Mouse (Mus musculus): ENCODE results near the gene Ptprn2. TPM values are rescaled to one million over a fixed set of nuclear protein-coding genes. Genes with fewer than 3 reads are reported as not detected.

Gene Ptprn2
- polyA plus RNA-seq, 1 experiment from 2014 or later, result 10.4 TPM

DNA sequence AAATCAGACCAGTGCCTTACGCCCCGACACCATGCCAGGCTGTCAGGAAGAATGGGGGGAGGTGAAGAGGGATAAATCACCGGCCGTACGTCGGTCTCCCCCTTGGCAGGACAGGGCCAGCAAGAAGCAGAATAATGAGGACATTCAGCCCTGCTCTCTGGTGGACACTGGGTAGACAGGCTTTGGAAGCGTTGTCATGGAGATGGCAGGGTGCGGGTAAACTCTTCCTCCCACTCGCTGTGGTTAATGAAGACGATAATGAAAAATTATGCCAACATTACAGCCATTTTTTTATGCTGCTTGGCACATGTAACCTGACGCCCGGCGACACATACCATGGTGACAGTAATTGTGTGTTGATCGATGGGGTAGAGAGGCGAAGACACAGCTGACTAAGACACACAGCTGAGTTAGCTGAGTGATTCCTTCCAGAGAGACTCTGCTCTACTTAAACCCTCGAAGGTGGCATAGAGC is 621.7 kb downstream of the Ptprn2 start:
- no peak overlapping the region for H3K4me3 ChIP-seq
- H3K4me2 ChIP-seq (replicated peaks), result peak overlapping the region; percentile 36
- no peaks in the 10 kb centered on the region for H3K9me3 ChIP-seq
- H3K4me1 ChIP-seq, result peaks cover 19% of the 10 kb centered on the region
- H3K27ac ChIP-seq (replicated peaks), result peak overlapping the region; percentile 50
- H3K27me3 ChIP-seq, result peaks cover 12% of the 10 kb centered on the region; the same call in 1 of the 2 replicates
- peak; percentile 92 for ATAC-seq (replicated peaks)
- under 1% methylated on average over 16 of the region's 16 CpGs for WGBS
- no peak overlapping the region for H3K9ac ChIP-seq (replicated peaks)
- H3K36me3 ChIP-seq, result no peaks in the 10 kb centered on the region

GRCm38 (mm10) chr12:117115254-117115865 is 629.8 kb downstream of the Ptprn2 start:
- Histone ChIP-seq H3K36me3 (no peaks in the 10 kb centered on the region), H3K9ac (replicated peaks) (no peak overlapping the region), H3K4me2 (replicated peaks) (no peak overlapping the region), H3K9me3 (no peaks in the 10 kb centered on the region), H3K27me3 (peaks cover 8% of the 10 kb centered on the region; the same call in 1 of the 2 replicates), H3K4me1 (no peaks in the 10 kb centered on the region), H3K27ac (replicated peaks) (no peak overlapping the region; the same call in 1 of the 2 replicates), H3K4me3 (no peak overlapping the region)
- ATAC-seq (replicated peaks), result 0 out of 2 replicates have a peak, but pooled peaks have one; percentile 47
- WGBS, result 46% methylated on average over 10 of the region's 10 CpGs

DNA sequence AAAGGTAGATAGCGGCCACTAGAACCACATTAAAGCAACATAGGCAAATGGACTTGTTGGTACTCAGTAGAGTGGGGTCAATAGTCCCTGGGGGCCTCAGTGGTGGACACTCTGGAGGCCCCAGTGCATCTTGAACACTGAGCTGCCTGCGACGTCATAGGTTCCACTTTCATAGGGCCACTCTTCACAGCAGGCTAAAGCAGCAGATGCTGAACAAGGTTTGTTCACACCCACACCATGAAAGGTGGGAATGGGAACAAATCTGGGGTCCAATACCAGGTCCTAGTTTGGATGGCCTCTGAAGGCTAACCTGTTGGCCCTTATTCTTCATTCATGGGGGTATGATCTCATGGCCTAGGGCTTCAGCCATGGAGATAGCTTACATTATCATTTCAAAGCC is 641.6 kb downstream of the Ptprn2 start:
- no peak for ATAC-seq (replicated peaks)
- Histone ChIP-seq H3K9ac (replicated peaks) (no peak overlapping the region), H3K27ac (replicated peaks) (no peak overlapping the region), H3K9me3 (no peaks in the 10 kb centered on the region), H3K27me3 (no peaks in the 10 kb centered on the region), H3K4me1 (no peaks in the 10 kb centered on the region), H3K4me3 (no peak overlapping the region), H3K36me3 (no peaks in the 10 kb centered on the region), H3K4me2 (replicated peaks) (no peak overlapping the region)
- 91% methylated on average over 3 of the region's 3 CpGs for WGBS

- no peak overlapping the region for H3K4me3 ChIP-seq
- no peaks in the 10 kb centered on the region for H3K4me1 ChIP-seq
- no peak for ATAC-seq (replicated peaks)
- no peaks in the 10 kb centered on the region for H3K27me3 ChIP-seq
- H3K9me3 ChIP-seq, result no peaks in the 10 kb centered on the region
- H3K36me3 ChIP-seq, result no peaks in the 10 kb centered on the region
- no peak overlapping the region for H3K4me2 ChIP-seq (replicated peaks)
- H3K9ac ChIP-seq (replicated peaks), result no peak overlapping the region
- H3K27ac ChIP-seq (replicated peaks), result no peak overlapping the region
- 87% methylated on average over 6 of the region's 6 CpGs for WGBS
Measured at GRCm38 (mm10) chr12:117127485-117127884, 642.0 kb downstream of the Ptprn2 start.

GRCm38 (mm10) chr12:117132095-117132494 is 646.6 kb downstream of the Ptprn2 start:
- 8% methylated on average over 2 of the region's 2 CpGs for WGBS
- Histone ChIP-seq H3K4me1 (0 out of 2 replicates have a peak, but pooled peaks cover 7% of the 10 kb centered on the region), H3K9ac (replicated peaks) (no peak overlapping the region), H3K4me2 (replicated peaks) (no peak overlapping the region), H3K9me3 (no peaks in the 10 kb centered on the region), H3K27me3 (no peaks in the 10 kb centered on the region), H3K27ac (replicated peaks) (no peak overlapping the region), H3K36me3 (no peaks in the 10 kb centered on the region), H3K4me3 (no peak overlapping the region)
- peak; percentile 31; the same call in 1 of the 2 replicates for ATAC-seq (replicated peaks)

DNA sequence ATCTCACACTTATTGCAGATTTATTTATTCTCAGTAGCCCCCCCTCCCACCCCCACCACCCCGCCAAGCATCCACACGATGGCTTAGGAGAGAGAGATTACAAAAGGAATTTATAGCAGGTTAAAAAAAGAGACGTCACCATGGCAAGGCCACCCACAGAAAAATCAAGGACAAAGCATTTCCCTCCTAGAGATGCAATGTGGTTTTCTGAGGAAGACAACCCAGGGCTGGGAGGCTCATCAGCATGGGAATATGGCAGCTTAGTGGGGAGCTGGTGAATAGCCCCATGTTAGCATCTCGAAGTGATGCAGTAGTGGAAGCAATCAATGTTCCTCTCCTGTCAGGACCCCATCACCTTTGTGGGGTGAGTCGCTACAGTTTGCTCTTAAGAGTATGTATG is 649.7 kb downstream of the Ptprn2 start:
- Histone ChIP-seq H3K27me3 (peaks cover 3% of the 10 kb centered on the region; the same call in 1 of the 2 replicates), H3K36me3 (no peaks in the 10 kb centered on the region)
- 63% methylated on average over 5 of the region's 5 CpGs for WGBS

DNA sequence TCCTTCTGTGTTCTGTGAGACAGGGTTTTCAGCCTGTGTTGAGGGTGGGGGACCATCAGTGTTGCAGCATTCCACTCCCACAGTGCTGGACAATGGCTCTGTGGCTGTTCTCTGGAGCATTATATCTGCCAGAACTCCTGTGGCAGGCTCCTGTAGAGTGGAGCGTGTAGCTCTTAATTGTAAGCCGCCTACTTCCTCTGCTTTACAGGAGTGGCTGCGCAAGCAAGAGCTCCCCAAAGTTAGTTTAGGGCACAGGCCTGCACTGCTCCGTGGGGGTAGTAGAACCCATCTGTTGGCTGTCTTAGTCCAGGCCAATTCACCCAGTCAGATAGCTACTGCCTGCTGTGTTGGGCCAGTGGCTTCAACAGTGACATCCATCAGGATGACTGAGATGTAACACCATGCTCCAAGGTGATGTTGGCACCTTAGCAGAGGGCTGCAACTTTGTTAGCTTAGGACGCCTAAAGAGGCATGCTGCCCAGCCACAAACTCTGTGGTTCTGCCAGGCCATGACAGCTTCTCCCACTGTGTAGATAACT is 651.0 kb downstream of the Ptprn2 start:
- no peaks in the 10 kb centered on the region for H3K36me3 ChIP-seq
- H3K4me2 ChIP-seq (replicated peaks), result no peak overlapping the region
- ATAC-seq (replicated peaks), result no peak
- no peak overlapping the region for H3K9ac ChIP-seq (replicated peaks)
- no peak overlapping the region for H3K4me3 ChIP-seq
- 64% methylated on average over 5 of the region's 5 CpGs for WGBS
- H3K9me3 ChIP-seq, result no peaks in the 10 kb centered on the region
- H3K27ac ChIP-seq (replicated peaks), result no peak overlapping the region
- 0 out of 2 replicates have a peak, but pooled peaks cover 7% of the 10 kb centered on the region for H3K4me1 ChIP-seq
- H3K27me3 ChIP-seq, result peaks cover 3% of the 10 kb centered on the region; the same call in 1 of the 2 replicates

More for the DNA sequence above, 649.7 kb downstream of the Ptprn2 start:
- H3K27ac ChIP-seq (replicated peaks), result no peak overlapping the region
- no peak overlapping the region for H3K4me2 ChIP-seq (replicated peaks)
- no peak overlapping the region for H3K4me3 ChIP-seq
- H3K9ac ChIP-seq (replicated peaks), result no peak overlapping the region
- 0 out of 2 replicates have a peak, but pooled peaks cover 7% of the 10 kb centered on the region for H3K4me1 ChIP-seq
- ATAC-seq (replicated peaks), result no peak
- H3K9me3 ChIP-seq, result no peaks in the 10 kb centered on the region

GRCm38 (mm10) chr12:117140901-117141300 is 655.4 kb downstream of the Ptprn2 start:
- Histone ChIP-seq H3K9ac (replicated peaks) (no peak overlapping the region), H3K27ac (replicated peaks) (no peak overlapping the region), H3K27me3 (peaks cover 3% of the 10 kb centered on the region; the same call in 1 of the 2 replicates), H3K4me1 (0 out of 2 replicates have a peak, but pooled peaks cover 5% of the 10 kb centered on the region), H3K36me3 (no peaks in the 10 kb centered on the region), H3K4me3 (no peak overlapping the region), H3K4me2 (replicated peaks) (no peak overlapping the region), H3K9me3 (no peaks in the 10 kb centered on the region)
- WGBS, result 66% methylated on average over 4 of the region's 4 CpGs
- no peak for ATAC-seq (replicated peaks)

DNA sequence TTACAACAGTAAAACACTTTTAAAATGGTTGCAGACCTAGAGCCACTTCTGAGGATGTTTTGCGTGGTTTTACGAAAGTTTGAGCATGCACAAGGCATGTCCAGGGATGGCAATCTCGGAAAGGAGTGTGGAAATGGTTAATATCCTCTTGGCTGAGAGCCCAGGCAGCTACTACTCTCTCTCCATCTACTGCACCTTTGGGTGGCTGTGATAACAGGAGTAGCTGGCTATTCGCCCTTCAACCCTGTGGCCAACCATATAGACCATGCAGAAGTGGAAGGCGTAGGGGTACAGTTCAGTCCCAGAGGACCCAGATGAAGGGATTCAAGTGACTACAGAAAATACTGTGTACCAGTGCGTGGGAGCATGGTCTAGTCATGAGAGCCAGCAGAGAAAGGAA is 655.9 kb downstream of the Ptprn2 start:
- H3K9ac ChIP-seq (replicated peaks), result no peak overlapping the region
- no peaks in the 10 kb centered on the region for H3K9me3 ChIP-seq
- H3K4me1 ChIP-seq, result 0 out of 2 replicates have a peak, but pooled peaks cover 5% of the 10 kb centered on the region
- H3K27me3 ChIP-seq, result peaks cover 3% of the 10 kb centered on the region; the same call in 1 of the 2 replicates
- no peak overlapping the region for H3K4me3 ChIP-seq
- 89% methylated on average over 6 of the region's 6 CpGs for WGBS
- no peaks in the 10 kb centered on the region for H3K36me3 ChIP-seq
- H3K27ac ChIP-seq (replicated peaks), result no peak overlapping the region
- no peak overlapping the region for H3K4me2 ChIP-seq (replicated peaks)
- ATAC-seq (replicated peaks), result no peak

GRCm38 (mm10) chr12:117149176-117149575 is 663.7 kb downstream of the Ptprn2 start:
- Histone ChIP-seq H3K4me3 (no peak overlapping the region), H3K4me1 (peaks cover 43% of the 10 kb centered on the region), H3K9ac (replicated peaks) (no peak overlapping the region), H3K27me3 (peaks cover 57% of the 10 kb centered on the region), H3K36me3 (no peaks in the 10 kb centered on the region), H3K27ac (replicated peaks) (no peak overlapping the region), H3K9me3 (no peaks in the 10 kb centered on the region), H3K4me2 (replicated peaks) (peak overlapping the region; percentile 30; the same call in 1 of the 2 replicates)
- 11% methylated on average over 7 of the region's 7 CpGs for WGBS
- no peak for ATAC-seq (replicated peaks)

DNA sequence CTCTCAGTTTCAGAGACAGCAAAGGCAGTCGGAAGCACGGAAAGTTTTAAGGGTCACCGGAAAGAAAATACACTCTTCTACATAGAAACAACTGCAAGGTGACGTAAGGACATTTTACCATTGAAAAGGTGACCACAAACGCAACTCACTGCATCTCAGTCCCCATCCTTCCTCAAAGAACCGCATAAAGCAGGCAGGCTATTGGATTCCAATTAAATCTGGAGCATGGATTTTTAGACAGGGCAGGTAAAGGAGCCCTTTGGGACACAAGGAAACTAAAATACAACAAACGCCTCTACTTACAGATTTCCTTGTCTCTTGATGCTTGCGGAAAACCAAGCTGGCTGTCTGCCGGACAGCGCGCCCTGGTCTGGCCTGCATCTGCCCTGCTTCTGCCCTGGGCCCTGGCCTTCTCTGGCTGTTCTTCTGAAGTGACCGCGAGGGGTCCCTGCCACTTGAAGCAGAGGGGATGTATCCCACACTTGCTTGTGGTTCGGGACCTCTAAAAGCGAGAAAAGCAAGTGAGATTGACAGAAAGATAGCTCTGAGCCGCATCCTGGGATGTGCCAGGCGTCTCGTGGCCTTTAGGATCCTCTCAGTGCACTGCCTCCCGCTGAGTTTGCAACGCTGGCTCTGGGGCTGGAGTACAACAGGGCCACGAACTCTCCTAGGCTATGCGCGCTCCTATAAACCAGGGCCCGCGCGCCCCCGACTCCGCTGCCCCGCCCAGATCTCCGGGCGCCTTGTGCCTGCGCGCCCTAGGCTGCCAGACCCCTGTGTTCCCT is 665.3 kb downstream of the Ptprn2 start:
- Histone ChIP-seq H3K9me3 (no peaks in the 10 kb centered on the region), H3K9ac (replicated peaks) (peak overlapping the region; percentile 44), H3K4me2 (replicated peaks) (peak overlapping the region; percentile 51), H3K4me1 (peaks cover 44% of the 10 kb centered on the region), H3K27ac (replicated peaks) (peak overlapping the region; percentile 89), H3K36me3 (no peaks in the 10 kb centered on the region), H3K27me3 (peaks cover 73% of the 10 kb centered on the region), H3K4me3 (peak overlapping the region; percentile 32)
- 5% methylated on average over 33 of the region's 33 CpGs for WGBS
- ATAC-seq (replicated peaks), result peak; percentile 21; the same call in 1 of the 2 replicates

GRCm38 (mm10) chr12:117151611-117152010 is 666.1 kb downstream of the Ptprn2 start:
- no peaks in the 10 kb centered on the region for H3K36me3 ChIP-seq
- peak overlapping the region; percentile 32; the same call in 1 of the 2 replicates for H3K4me3 ChIP-seq
- WGBS, result 4% methylated on average over 7 of the region's 7 CpGs
- H3K9ac ChIP-seq (replicated peaks), result peak overlapping the region; percentile 44; the same call in 1 of the 2 replicates
- ATAC-seq (replicated peaks), result no peak
- H3K9me3 ChIP-seq, result no peaks in the 10 kb centered on the region
- peaks cover 50% of the 10 kb centered on the region for H3K4me1 ChIP-seq
- H3K27ac ChIP-seq (replicated peaks), result peak overlapping the region; percentile 89
- H3K27me3 ChIP-seq, result peaks cover 72% of the 10 kb centered on the region
- H3K4me2 ChIP-seq (replicated peaks), result peak overlapping the region; percentile 51
